Mouse (Mus musculus) gastrocnemius, postnatal 14 days (tissue): ENCODE results near the gene Galnt10. TPM values are rescaled to one million over a fixed set of nuclear protein-coding genes. Genes with fewer than 3 reads are reported as not detected.
A peak's percentile ranks its signal among the peaks of the same experiment; 100 is the strongest.

Experiments
- DNase-seq: peaks from one replicate; pipeline ENCODE4 v3.0.0; 2021; ENCODE audit warnings: mixed read lengths
- intact Hi-C: fragments of 180-260 bp; cut with DNase I; formaldehyde crosslinking; loops from one replicate; pipeline ENCODE4 v1.15.1; 2025; ENCODE audit warnings: low total_unique reads
- total RNA-seq, 2 experiments: library from RNA; stranded (reverse); gene quantifications; 2 replicates each; pipeline ENCODE4 v1.2.3; 2021

Galnt10 gene
- total RNA-seq, 2 experiments from 2014 or later: 11.3 to 12.4 TPM

- DNase-seq: no peak
- intact Hi-C loops: no loop called here
Measured at GRCm38 (mm10) chr11:57683125-57683524, 37.9 kb downstream of the Galnt10 start.

GRCm38 (mm10) chr11:57683931-57684330, 38.7 kb downstream of the Galnt10 start:
- peak; percentile 73 for DNase-seq
- intact Hi-C loops: no loop called here

- intact Hi-C loops: no loop called here
Measured at GRCm38 (mm10) chr11:57684891-57685290, 39.6 kb downstream of the Galnt10 start.

GRCm38 (mm10) chr11:57685689-57686454, 40.6 kb downstream of the Galnt10 start:
- intact Hi-C loops: no loop called here
- no peak for DNase-seq

More at GRCm38 (mm10) chr11:57684891-57685290, 39.6 kb downstream of the Galnt10 start:
- DNase-seq: no peak

GRCm38 (mm10) chr11:57686797-57687196, 41.6 kb downstream of the Galnt10 start:
- intact Hi-C loops: no loop called here
- DNase-seq: no peak

- intact Hi-C loops: no loop called here
- DNase-seq: no peak
Measured at GRCm38 (mm10) chr11:57687258-57687657, 42.0 kb downstream of the Galnt10 start.

GRCm38 (mm10) chr11:57688179-57688929, 43.1 kb downstream of the Galnt10 start:
- intact Hi-C loops: no loop called here
- no peak for DNase-seq

- intact Hi-C loops: no loop called here
- no peak for DNase-seq
Measured at GRCm38 (mm10) chr11:57689811-57690210, 44.6 kb downstream of the Galnt10 start.

- intact Hi-C loops: no loop called here
- no peak for DNase-seq
Measured at GRCm38 (mm10) chr11:57690836-57691235, 45.6 kb downstream of the Galnt10 start.

GRCm38 (mm10) chr11:57691939-57692338, 46.7 kb downstream of the Galnt10 start:
- no peak for DNase-seq
- intact Hi-C loops: no loop called here

GRCm38 (mm10) chr11:57692726-57693125, 47.5 kb downstream of the Galnt10 start:
- intact Hi-C loops: no loop called here
- DNase-seq: no peak

GRCm38 (mm10) chr11:57694486-57694885, 49.2 kb downstream of the Galnt10 start:
- intact Hi-C loops: no loop called here
- DNase-seq: no peak

GRCm38 (mm10) chr11:57696207-57696676, 51.0 kb downstream of the Galnt10 start:
- DNase-seq: no peak
- intact Hi-C loops: no loop called here

GRCm38 (mm10) chr11:57696807-57697251, 51.6 kb downstream of the Galnt10 start:
- intact Hi-C loops: no loop called here
- peak; percentile 66 for DNase-seq

- no peak for DNase-seq
- intact Hi-C loops: no loop called here
Measured at GRCm38 (mm10) chr11:57700114-57700513, 54.9 kb downstream of the Galnt10 start.

- no peak for DNase-seq
- intact Hi-C loops: no loop called here
Measured at GRCm38 (mm10) chr11:57701193-57701925, 56.1 kb downstream of the Galnt10 start.

- intact Hi-C loops: no loop called here
- no peak for DNase-seq
Measured at GRCm38 (mm10) chr11:57701956-57702355, 56.7 kb downstream of the Galnt10 start.

GRCm38 (mm10) chr11:57706620-57707019, 61.4 kb downstream of the Galnt10 start:
- intact Hi-C loops: no loop called here

GRCm38 (mm10) chr11:57707114-57707798, 62.0 kb downstream of the Galnt10 start:
- intact Hi-C loops: no loop called here
- peak; percentile 41 for DNase-seq

More at GRCm38 (mm10) chr11:57706620-57707019, 61.4 kb downstream of the Galnt10 start:
- DNase-seq: no peak
